Mouse (Mus musculus): ENCODE results near the gene Ufd1.

GRCm38 (mm10) chr16:18876442-18877308 lies 65.1 kb downstream of the Ufd1 start, which contains the start of the genes Mrpl40 and Hira:
- TF ChIP-seq CTCF (conservative IDR thresholded peaks at IDR 0.05; ENCODE audit: insufficient read depth, insufficient read length, low read depth, low read length) (no peak), POLR2A (IDR thresholded peaks at IDR 0.05; ENCODE audit: low read depth, low read length) (peak; percentile 52)
